Mouse (Mus musculus) embryonic facial prominence, embryonic 10.5 days (tissue): Measurements from ENCODE around the gene Fcor. TPM values are rescaled to one million over a fixed set of nuclear protein-coding genes. Genes with fewer than 3 reads are reported as not detected.

ENCODE experiments used
- DNase-seq: peaks from one replicate; pipeline ENCODE4 v3.0.0-alpha.2; 2017; ENCODE audit warnings: low spot score
- H3K27ac ChIP-seq: fragments of 300-500 bp; sonication (generic); replicated peaks from 2 replicates; pipeline ENCODE4 v1.5.1; 2016; ENCODE audit warnings: mild to moderate bottlenecking
- H3K27me3 ChIP-seq: fragments of 300-500 bp; sonication (generic); replicated peaks from 2 replicates; pipeline ENCODE4 v1.6.1; 2016; ENCODE audit warnings: low read depth, mild to moderate bottlenecking; ENCODE audit not compliant: poor library complexity, severe bottlenecking
- H3K36me3 ChIP-seq: fragments of 300-500 bp; sonication (generic); replicated peaks from 2 replicates; pipeline ENCODE4 v1.6.1; 2016; ENCODE audit warnings: mild to moderate bottlenecking, moderate library complexity
- H3K4me1 ChIP-seq: fragments of 300-500 bp; sonication (generic); 2 replicates; pipeline ENCODE4 v1.6.1; 2016
- H3K4me3 ChIP-seq: fragments of 300-500 bp; sonication (generic); 2 replicates; pipeline ENCODE4 v1.5.1; 2016; ENCODE audit warnings: mild to moderate bottlenecking, moderate library complexity
- H3K9me3 ChIP-seq: fragments of 300-500 bp; sonication (generic); 2 replicates; pipeline ENCODE4 v1.6.1; 2016; ENCODE audit warnings: mild to moderate bottlenecking
- WGBS: fragments of 180-500 bp; shearing (Covaris S2); methylation state at CpG from one replicate; pipeline ENCODE4 v1.1.7; 2016; 5-methylcytosine and 5-hydroxymethylcytosine counted together
- polyA plus RNA-seq: library from polyadenylated mRNA; unstranded; fragments of >200 nt; fragmentation: Nextera tagmentation; extraction: Ambion mirVana; gene quantifications from 2 replicates; pipeline ENCODE4 v1.2.1, GENCODE M21; 2016

The Fcor gene
- polyA plus RNA-seq, 1 experiment from 2014 or later: 8.2 TPM

GRCm38 (mm10) chr8:3664405-3664804 lies 7.8 kb downstream of the Fcor start:
- Histone ChIP-seq H3K9me3 (no peaks in the 10 kb centered on the region), H3K27me3 (no peaks in the 10 kb centered on the region), H3K36me3 (no peaks in the 10 kb centered on the region), H3K4me1 (no peaks in the 10 kb centered on the region), H3K4me3 (no peak overlapping the region), H3K27ac (no peak overlapping the region)
- WGBS: 75% methylated on average over 5 of the region's 5 CpGs
- no peak for DNase-seq

GRCm38 (mm10) chr8:3660889-3661288 lies 11.3 kb downstream of the Fcor start:
- WGBS: 84% methylated on average over 8 of the region's 8 CpGs
- Histone ChIP-seq H3K9me3 (no peaks in the 10 kb centered on the region), H3K4me3 (no peak overlapping the region), H3K36me3 (no peaks in the 10 kb centered on the region), H3K27me3 (no peaks in the 10 kb centered on the region), H3K27ac (no peak overlapping the region), H3K4me1 (peaks cover 13% of the 10 kb centered on the region)
- no peak for DNase-seq

- Histone ChIP-seq H3K4me3 (peak overlapping the region; percentile 36), H3K27ac (no peak overlapping the region), H3K4me1 (peaks cover 13% of the 10 kb centered on the region), H3K9me3 (no peaks in the 10 kb centered on the region), H3K27me3 (no peaks in the 10 kb centered on the region), H3K36me3 (no peaks in the 10 kb centered on the region)
- DNase-seq: peak; percentile 62
- 25% methylated on average over 7 of the region's 7 CpGs for WGBS
Measured at GRCm38 (mm10) chr8:3656725-3657381, 15.3 kb downstream of the Fcor start.

- Histone ChIP-seq H3K27ac (no peak within 1 kb of the TSS), H3K4me1 (peaks cover 13% of the 10 kb centered on the region), H3K36me3 (no peaks in the 10 kb centered on the region), H3K4me3 (no peak within 1 kb of the TSS), H3K27me3 (no peaks in the 10 kb centered on the region), H3K9me3 (no peaks in the 10 kb centered on the region)
- 76% methylated on average over 3 of the region's 3 CpGs for WGBS
- DNase-seq: no peak
Measured at GRCm38 (mm10) chr8:3655526-3655925, 16.6 kb downstream of the Fcor start, which contains the start of gene Retn. TSS of gene Retn (plus strand) at chr8:3655770.

- Histone ChIP-seq H3K27ac (no peak overlapping the region), H3K27me3 (no peaks in the 10 kb centered on the region), H3K9me3 (no peaks in the 10 kb centered on the region), H3K4me1 (peaks cover 13% of the 10 kb centered on the region), H3K4me3 (no peak overlapping the region), H3K36me3 (no peaks in the 10 kb centered on the region)
- 76% methylated on average over 11 of the region's 11 CpGs for WGBS
- DNase-seq: no peak
Measured at GRCm38 (mm10) chr8:3654726-3655508, 17.2 kb downstream of the Fcor start.

GRCm38 (mm10) chr8:3652845-3653244 lies 19.3 kb downstream of the Fcor start:
- H3K9me3 ChIP-seq: no peaks in the 10 kb centered on the region
- no peak overlapping the region for H3K27ac ChIP-seq
- peaks cover 17% of the 10 kb centered on the region for H3K4me1 ChIP-seq
- no peaks in the 10 kb centered on the region for H3K27me3 ChIP-seq
- no peak overlapping the region for H3K4me3 ChIP-seq
- no peak for DNase-seq
- no peaks in the 10 kb centered on the region for H3K36me3 ChIP-seq
- WGBS: 63% methylated on average over 3 of the region's 3 CpGs

- Histone ChIP-seq H3K9me3 (no peaks in the 10 kb centered on the region), H3K27ac (no peak overlapping the region; the same call in 1 of the 2 replicates), H3K36me3 (no peaks in the 10 kb centered on the region), H3K4me3 (no peak overlapping the region), H3K27me3 (no peaks in the 10 kb centered on the region), H3K4me1 (peaks cover 5% of the 10 kb centered on the region; the same call in 1 of the 2 replicates)
- no peak for DNase-seq
- 42% methylated on average over 1 of the region's 1 CpGs for WGBS
Measured at GRCm38 (mm10) chr8:3648990-3649389, 23.2 kb downstream of the Fcor start.

- Histone ChIP-seq H3K27me3 (no peaks in the 10 kb centered on the region), H3K9me3 (no peaks in the 10 kb centered on the region), H3K27ac (no peak overlapping the region), H3K4me1 (peaks cover 5% of the 10 kb centered on the region; the same call in 1 of the 2 replicates), H3K4me3 (no peak overlapping the region), H3K36me3 (no peaks in the 10 kb centered on the region)
- no peak for DNase-seq
- 76% methylated on average over 2 of the region's 2 CpGs for WGBS
Measured at GRCm38 (mm10) chr8:3648268-3648667, 23.9 kb downstream of the Fcor start.

- Histone ChIP-seq H3K4me1 (peaks cover 5% of the 10 kb centered on the region; the same call in 1 of the 2 replicates), H3K27ac (no peak overlapping the region), H3K9me3 (no peaks in the 10 kb centered on the region), H3K36me3 (no peaks in the 10 kb centered on the region), H3K27me3 (no peaks in the 10 kb centered on the region), H3K4me3 (no peak overlapping the region)
- no peak for DNase-seq
- WGBS: 80% methylated on average over 4 of the region's 4 CpGs
Measured at GRCm38 (mm10) chr8:3647561-3647960, 24.6 kb downstream of the Fcor start.

- no peaks in the 10 kb centered on the region for H3K36me3 ChIP-seq
- H3K4me3 ChIP-seq: no peak overlapping the region
- H3K27me3 ChIP-seq: no peaks in the 10 kb centered on the region
- H3K4me1 ChIP-seq: peaks cover 5% of the 10 kb centered on the region; the same call in 1 of the 2 replicates
- WGBS: 82% methylated on average over 6 of the region's 6 CpGs
- H3K9me3 ChIP-seq: no peaks in the 10 kb centered on the region
- no peak overlapping the region for H3K27ac ChIP-seq
- DNase-seq: no peak
Measured at GRCm38 (mm10) chr8:3646824-3647531, 25.2 kb downstream of the Fcor start.

- 21% methylated on average over 5 of the region's 5 CpGs for WGBS
- no peaks in the 10 kb centered on the region for H3K9me3 ChIP-seq
- peaks cover 5% of the 10 kb centered on the region; the same call in 1 of the 2 replicates for H3K4me1 ChIP-seq
- no peak overlapping the region for H3K4me3 ChIP-seq
- no peaks in the 10 kb centered on the region for H3K27me3 ChIP-seq
- peak; percentile 11 for DNase-seq
- H3K36me3 ChIP-seq: peaks cover 3% of the 10 kb centered on the region; the same call in 1 of the 2 replicates
- H3K27ac ChIP-seq: no peak overlapping the region
Measured at GRCm38 (mm10) chr8:3645804-3646203, 26.4 kb downstream of the Fcor start.

- Histone ChIP-seq H3K27ac (peak overlapping the region; percentile 52), H3K36me3 (peaks cover 5% of the 10 kb centered on the region), H3K4me3 (peak overlapping the region; percentile 66), H3K27me3 (peaks cover 33% of the 10 kb centered on the region), H3K4me1 (peaks cover 12% of the 10 kb centered on the region), H3K9me3 (no peaks in the 10 kb centered on the region)
- no peak for DNase-seq
- 17% methylated on average over 8 of the region's 8 CpGs for WGBS
Measured at GRCm38 (mm10) chr8:3631478-3631875, 40.7 kb downstream of the Fcor start.
